Mouse (Mus musculus): ENCODE results near the gene Chadl. TPM values are rescaled to one million over a fixed set of nuclear protein-coding genes. Genes with fewer than 3 reads are reported as not detected.

Chadl gene
- total RNA-seq (2023), result not detected

DNA sequence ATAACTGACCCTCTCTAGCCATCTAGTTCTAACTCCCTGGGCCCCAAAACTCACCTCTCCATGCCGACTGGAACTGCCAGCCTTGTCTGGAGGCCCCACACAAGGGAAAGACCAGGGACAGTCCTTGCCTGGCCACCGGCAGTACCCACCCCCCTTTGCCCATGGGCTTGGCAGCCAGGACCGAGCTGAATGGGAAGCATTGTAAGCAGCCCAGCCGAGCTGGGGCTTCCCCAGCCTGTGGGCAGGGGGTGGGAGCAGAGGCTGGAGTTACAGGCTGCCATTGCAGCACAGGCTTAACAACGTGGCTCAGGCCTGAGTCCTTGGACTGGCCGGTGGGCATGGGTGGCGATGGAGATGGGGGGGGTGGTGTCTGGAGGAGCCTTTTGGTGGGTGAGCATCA, at the start of gene Chadl:
Chadl (minus strand) TSS at position 113 of the 400 bp plus-strand sequence.

DNA sequence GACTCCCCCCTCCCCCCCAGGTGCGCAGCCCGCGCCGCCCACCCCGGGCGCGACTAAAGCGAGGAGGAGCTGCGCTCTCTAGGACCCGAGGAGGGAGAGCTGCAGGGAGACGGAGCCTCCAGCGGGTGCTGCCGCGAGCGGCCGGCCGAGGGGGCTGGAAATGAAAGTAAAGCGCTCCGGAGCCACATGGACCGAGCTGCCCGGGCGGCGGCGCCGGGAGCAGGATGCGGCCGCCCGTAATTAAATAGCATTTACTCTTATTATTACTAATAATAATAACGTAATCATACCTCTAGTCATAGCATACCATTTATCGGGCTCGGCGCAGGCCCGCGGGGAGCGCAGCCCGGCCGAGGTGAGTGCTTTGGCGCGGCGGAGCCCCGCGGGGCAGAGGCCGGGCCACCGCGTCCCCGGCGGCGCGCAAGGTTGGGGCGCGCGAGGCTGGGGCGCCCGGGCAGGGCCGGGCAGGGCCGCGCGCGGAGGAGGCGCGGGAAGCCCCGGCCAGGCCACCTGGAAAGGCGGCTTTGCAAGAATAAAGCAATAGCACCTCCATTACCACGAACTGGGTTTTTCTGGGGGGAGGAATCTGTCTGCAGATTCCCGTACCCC, 48.0 kb upstream of the Chadl start, which contains the start of the genes Zc3h7b and Rangap1:
Zc3h7b (plus strand) TSS at position 66 of the 609 bp plus-strand sequence.
Rangap1 (minus strand) TSS at position 539 of the 609 bp plus-strand sequence.

DNA sequence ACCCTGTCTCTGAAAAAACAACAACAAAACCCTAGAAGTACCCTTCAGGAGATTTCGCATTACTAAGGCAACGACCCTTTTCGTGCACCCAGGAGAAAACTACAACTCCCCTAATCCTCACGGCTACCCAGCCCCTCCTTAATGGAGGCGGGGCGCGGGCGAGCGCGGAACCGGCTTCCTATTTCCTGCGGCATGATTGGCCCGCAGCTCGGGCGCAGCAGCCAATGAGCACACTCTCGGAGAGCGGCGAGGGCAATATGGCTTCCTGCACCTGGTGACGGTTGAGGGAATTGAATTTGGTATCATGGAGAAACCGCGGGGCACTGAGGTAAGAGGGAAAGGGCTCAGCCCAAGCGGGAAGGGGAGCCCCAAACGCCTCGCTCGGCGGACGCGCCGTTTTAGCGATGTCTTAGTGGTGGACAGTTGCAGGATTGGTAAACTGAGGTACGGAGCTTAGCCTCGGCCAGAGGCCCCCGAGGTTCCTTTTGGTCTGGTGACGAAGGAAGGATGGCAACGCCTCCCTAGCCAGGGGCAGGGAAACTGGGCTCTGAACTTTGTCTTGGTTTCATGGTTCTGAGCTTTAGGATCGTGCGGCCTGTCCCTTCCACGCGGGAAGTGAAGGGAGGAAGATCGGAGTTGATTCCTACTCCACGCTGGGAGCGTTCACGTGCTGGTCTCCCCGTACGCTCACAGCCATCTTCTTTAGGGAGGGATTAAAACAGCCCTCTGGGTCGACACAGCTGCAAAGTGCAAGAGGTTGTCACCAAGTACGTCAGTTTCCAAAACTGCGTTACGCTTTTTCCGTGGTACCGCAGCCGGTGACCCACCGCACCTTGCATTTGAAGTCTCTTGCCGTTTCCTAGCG, 33.2 kb downstream of the Chadl start, which contains the start of gene L3mbtl2:
L3mbtl2 (plus strand) TSS at position 193 of the 865 bp plus-strand sequence.

Other genes starting within 250 kb of the Chadl start
- 101 TPM for gene Rbx1, start 231.0 kb downstream of the Chadl start, total RNA-seq (2023)
- gene Ep300, start 111.9 kb downstream of the Chadl start, total RNA-seq (2023), result 130 TPM
- 45.7 TPM for gene L3mbtl2, start 33.4 kb downstream of the Chadl start, total RNA-seq (2023)
- 28.1 TPM for gene Zc3h7b, start 47.8 kb upstream of the Chadl start, total RNA-seq (2023)
- 86.9 TPM for gene Rangap1, start 48.2 kb upstream of the Chadl start, total RNA-seq (2023)
- 25.6 TPM for gene Tef, start 105.1 kb upstream of the Chadl start, total RNA-seq (2023)
- 78.4 TPM for gene Tob2, start 161.5 kb upstream of the Chadl start, total RNA-seq (2023)
- gene Phf5a, start 174.6 kb upstream of the Chadl start, total RNA-seq (2023), result 54.4 TPM
- 151 TPM for gene Aco2, start 175.0 kb upstream of the Chadl start, total RNA-seq (2023)
- 15.0 TPM for gene Polr3h, start 229.0 kb upstream of the Chadl start, total RNA-seq (2023)
- not detected for gene Csdc2, start 239.5 kb upstream of the Chadl start, total RNA-seq (2023)

Measured in CD8-positive naive resting alpha-beta T cell, adult 57 days (primary cell).